Mouse (Mus musculus) spleen, postnatal 0 days (tissue): ENCODE measurements around the gene Mrgbp. TPM values are rescaled to one million over a fixed set of nuclear protein-coding genes. Genes with fewer than 3 reads are reported as not detected.

ENCODE experiments used
- polyA plus RNA-seq: library from polyadenylated mRNA; unstranded; fragments of >200 nt; fragmentation: Nextera tagmentation; extraction: Ambion mirVana; gene quantifications from 2 replicates; pipeline ENCODE4 v1.2.1, GENCODE M21; 2015

Gene Mrgbp
- 15.8 and 16.5 TPM in 2 replicates for polyA plus RNA-seq

GRCm38 (mm10) chr2:180581002-180581401 lies at the start of gene Mrgbp:
Gene Mrgbp (plus strand): TSS chr2:180581304.

GRCm38 (mm10) chr2:180589123-180589831 lies 8.2 kb downstream of the Mrgbp start, which contains the start of gene Ogfr:
Gene Ogfr (plus strand): TSS chr2:180589245.

GRCm38 (mm10) chr2:180597490-180597889 lies 16.4 kb downstream of the Mrgbp start, which contains the start of gene Col9a3:
Gene Col9a3 (plus strand): TSS chr2:180597790.

Other genes starting within 250 kb of the Mrgbp start
- gene Gata5, start 246.6 kb upstream of the Mrgbp start, polyA plus RNA-seq = 0.30 and 0.58 TPM in 2 replicates
- 0.77 and 1.2 TPM in 2 replicates for gene Slco4a1, start 125.1 kb upstream of the Mrgbp start, polyA plus RNA-seq
- 0.04 and 0.05 TPM in 2 replicates for gene Ntsr1, start 81.3 kb upstream of the Mrgbp start, polyA plus RNA-seq
- 29.7 and 35.4 TPM in 2 replicates for gene Ogfr, start 7.9 kb downstream of the Mrgbp start, polyA plus RNA-seq
- gene Col9a3, start 16.5 kb downstream of the Mrgbp start, polyA plus RNA-seq = 0.74 and 0.79 TPM in 2 replicates
- 0.06 TPM in 1 of 2 replicates, not detected in the other for gene Tcfl5, start 61.4 kb downstream of the Mrgbp start, polyA plus RNA-seq
- gene Dido1, start 128.7 kb downstream of the Mrgbp start, polyA plus RNA-seq = 16.0 and 16.7 TPM in 2 replicates
- 124 and 144 TPM in 2 replicates for gene Gid8, start 128.8 kb downstream of the Mrgbp start, polyA plus RNA-seq
- 5.3 and 5.4 TPM in 2 replicates for gene Slc17a9, start 144.0 kb downstream of the Mrgbp start, polyA plus RNA-seq
- gene Bhlhe23, start 195.6 kb downstream of the Mrgbp start, polyA plus RNA-seq = not detected in 2 replicates